9 mouse cellular contexts compared by ENCODE assay signal in the genomic region with DNA sequence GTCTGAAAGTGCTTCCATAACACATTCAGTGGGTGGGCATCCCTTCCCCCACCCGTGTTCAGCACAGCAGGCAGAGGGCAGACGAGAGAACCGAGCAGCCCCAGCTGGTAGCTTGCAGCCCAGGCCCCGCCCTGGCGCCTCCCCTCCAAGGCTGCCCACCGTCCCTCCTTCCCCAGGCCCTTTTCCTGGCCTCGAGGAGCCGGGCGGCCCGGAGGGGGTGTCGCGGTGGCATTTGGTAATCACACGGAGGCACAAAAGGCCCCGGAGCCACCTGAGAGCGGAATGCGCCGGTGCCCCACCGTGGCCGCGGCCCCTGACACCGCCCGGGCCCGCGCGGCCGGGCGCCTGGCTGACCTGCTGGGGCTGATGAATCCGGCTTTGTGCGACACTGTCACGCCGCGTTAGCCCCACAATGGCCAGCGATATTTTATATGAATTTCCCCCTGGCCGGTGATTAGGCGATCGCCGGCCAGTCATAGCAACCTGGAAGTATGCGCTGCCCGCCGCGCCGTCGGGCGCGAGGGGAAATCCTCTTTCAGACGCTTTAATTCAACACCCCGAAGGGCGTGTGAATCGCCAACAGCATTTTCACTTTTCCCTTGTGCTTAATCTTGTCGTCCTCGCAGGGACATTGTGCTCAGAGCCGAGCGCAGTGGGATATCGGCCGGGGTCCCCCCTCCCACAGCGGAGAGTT. TPM values are rescaled to one million over a fixed set of nuclear protein-coding genes. Genes with fewer than 3 reads are reported as not detected.
DNase-seq lines count a peak whose midpoint lies in the region; ATAC-seq lines count a peak whose summit lies in the region.
"Had no signal": no experiment of that assay in that cellular context is flagged by ENCODE, and none has a peak within 500 bp of the region (broad histone marks: within the 10 kb centered on the region; RNA-seq: fewer than 3 reads in every experiment).

No protein-coding gene starts in this region.

- DNase-seq in heart, postnatal 25 days (ENCODE audit: low spot score) = no peak
- DNase-seq in brain, embryonic 18.5 days (ENCODE audit: low read depth, low spot score) = peak; percentile 43
- DNase-seq in kidney, postnatal 36 days = peak; percentile 15 to 49
- peak; percentile 84 for DNase-seq in ovary, postnatal 36 days (ENCODE audit: low spot score)
- no peak for DNase-seq in c-Kit-positive CD71-positive TER-119-positive erythroid progenitor cells, embryonic 14.5 days (ENCODE audit: low spot score)

- peaks cover 3% of the 10 kb centered on the region for H3K9me3 ChIP-seq in heart, embryonic 11.5 days (replicated peaks; ENCODE audit: control insufficient read depth, low read length)
- H3K9me3 ChIP-seq in heart, embryonic 15.5 days (replicated peaks) = no peaks in the 10 kb centered on the region
- H3K9me3 ChIP-seq in lung, embryonic 16.5 days (ENCODE audit: control insufficient read depth, low read length) = 0 out of 2 replicates have a peak, but pooled peaks cover 3% of the 10 kb centered on the region

- intact Hi-C loops in heart, postnatal 25 days (cut with DNase I) = no loop called here

- H3K4me1 ChIP-seq in heart, embryonic 11.5 days (ENCODE audit: control insufficient read depth, insufficient read depth, low read length) = peaks cover 5% of the 10 kb centered on the region; the same call in 1 of the 2 replicates
- H3K4me1 ChIP-seq in heart, embryonic 15.5 days (replicated peaks) = peaks cover 11% of the 10 kb centered on the region
- peaks cover 7% of the 10 kb centered on the region for H3K4me1 ChIP-seq in lung, embryonic 16.5 days (replicated peaks; ENCODE audit: control insufficient read depth, insufficient read depth, low read length)

- H3K4me2 ChIP-seq in heart, embryonic 11.5 days = peak overlapping the region; percentile 97
- peak overlapping the region; percentile 86 for H3K4me2 ChIP-seq in heart, embryonic 15.5 days
- peak overlapping the region; percentile 95 for H3K4me2 ChIP-seq in lung, embryonic 16.5 days (ENCODE audit: low read depth, low read length)

- peak overlapping the region; percentile 63 for H3K4me3 ChIP-seq in heart, embryonic 11.5 days (ENCODE audit: low read depth, low read length)
- H3K4me3 ChIP-seq in heart, embryonic 15.5 days = peak overlapping the region; percentile 54
- peak overlapping the region; percentile 54 for H3K4me3 ChIP-seq in lung, embryonic 16.5 days (ENCODE audit: low read length)

- H3K9ac ChIP-seq in heart, embryonic 11.5 days (ENCODE audit: low read depth, low read length) = peak overlapping the region; percentile 68
- H3K9ac ChIP-seq in heart, embryonic 15.5 days = peak overlapping the region; percentile 46
- peak overlapping the region; percentile 77 for H3K9ac ChIP-seq in lung, embryonic 16.5 days (ENCODE audit: low read length)

- no peak overlapping the region for H3K27ac ChIP-seq in heart, embryonic 11.5 days (ENCODE audit: low read depth, low read length)
- no peak overlapping the region for H3K27ac ChIP-seq in heart, embryonic 15.5 days
- H3K27ac ChIP-seq in lung, embryonic 16.5 days (ENCODE audit: low read length) = no peak overlapping the region

- under 1% methylated on average over 55 of the region's 56 CpGs for WGBS in heart, embryonic 11.5 days (ENCODE audit: insufficient replicate concordance)
- 2% methylated on average over 56 of the region's 56 CpGs for WGBS in heart, embryonic 15.5 days
- under 1% methylated on average over 50 of the region's 56 CpGs for WGBS in lung, embryonic 16.5 days

- ATAC-seq in heart, embryonic 11.5 days (replicated peaks; ENCODE audit: insufficient number of reproducible peaks, low FRiP score, low TSS enrichment) = peak; percentile 58; the same call in 1 of the 2 replicates
- ATAC-seq in heart, embryonic 15.5 days (replicated peaks; ENCODE audit: insufficient number of reproducible peaks, insufficient read depth, low FRiP score, low read depth) = peak; percentile 81
- peak; percentile 86 for ATAC-seq in lung, embryonic 16.5 days (ENCODE audit: low read depth)

- H3K36me3 ChIP-seq in heart, embryonic 11.5 days (ENCODE audit: control insufficient read depth, insufficient read depth, low read length) = no peaks in the 10 kb centered on the region
- no peaks in the 10 kb centered on the region for H3K36me3 ChIP-seq in heart, embryonic 15.5 days
- no peaks in the 10 kb centered on the region for H3K36me3 ChIP-seq in lung, embryonic 16.5 days (ENCODE audit: control insufficient read depth, insufficient read depth, low read length)

- peaks cover 60% of the 10 kb centered on the region for H3K27me3 ChIP-seq in heart, embryonic 11.5 days (ENCODE audit: control insufficient read depth, insufficient read depth, low read length)
- peaks cover 71% of the 10 kb centered on the region for H3K27me3 ChIP-seq in heart, embryonic 15.5 days
- H3K27me3 ChIP-seq in lung, embryonic 16.5 days (ENCODE audit: control insufficient read depth, insufficient read depth, low read depth, low read length) = peaks cover 19% of the 10 kb centered on the region

RNA-seq across cellular contexts. Expression of gene Wnt3a, which starts 26.5 kb away (rescaled TPM):
- polyA plus RNA-seq in heart, embryonic 11.5 days (2014; fragmentation: Nextera tagmentation; extraction: Ambion mirVana) = not detected in 2 replicates
- not detected for total RNA-seq in heart, postnatal 25 days (2021)
- polyA plus RNA-seq in heart, embryonic 15.5 days (2015; fragmentation: Nextera tagmentation; extraction: Ambion mirVana) = not detected in 2 replicates
- polyA plus RNA-seq in lung, embryonic 16.5 days (2015; fragmentation: Nextera tagmentation; extraction: Ambion mirVana) = 0.48 and 0.55 TPM in 2 replicates
- total RNA-seq: MEL had no signal

RNA-seq across cellular contexts. Expression of gene Arf1, which starts 35.9 kb away (rescaled TPM):
- 575 and 646 TPM in 2 replicates for polyA plus RNA-seq in heart, embryonic 11.5 days (2014; fragmentation: Nextera tagmentation; extraction: Ambion mirVana)
- total RNA-seq in heart, postnatal 25 days (2021) = 100 to 1,000 TPM; 252 to 265 TPM
- 528 and 586 TPM in 2 replicates for polyA plus RNA-seq in heart, embryonic 15.5 days (2015; fragmentation: Nextera tagmentation; extraction: Ambion mirVana)
- polyA plus RNA-seq in lung, embryonic 16.5 days (2015; fragmentation: Nextera tagmentation; extraction: Ambion mirVana) = 725 and 739 TPM in 2 replicates

RNA-seq across cellular contexts. Expression of gene Wnt9a, which starts 42.7 kb away (rescaled TPM):
- polyA plus RNA-seq in heart, embryonic 11.5 days (2014; fragmentation: Nextera tagmentation; extraction: Ambion mirVana) = 1.3 and 1.6 TPM in 2 replicates
- 1 to 10 TPM; 5.6 to 6.6 TPM for total RNA-seq in heart, postnatal 25 days (2021)
- 2.3 and 4.2 TPM in 2 replicates for polyA plus RNA-seq in heart, embryonic 15.5 days (2015; fragmentation: Nextera tagmentation; extraction: Ambion mirVana)
- 3.9 and 4.1 TPM in 2 replicates for polyA plus RNA-seq in lung, embryonic 16.5 days (2015; fragmentation: Nextera tagmentation; extraction: Ambion mirVana)
- total RNA-seq: MEL had no signal

RNA-seq across cellular contexts. Expression of gene 2310033P09Rik, which starts 55.9 kb away (rescaled TPM):
- polyA plus RNA-seq in heart, embryonic 11.5 days (2014; fragmentation: Nextera tagmentation; extraction: Ambion mirVana) = 23.7 and 24.5 TPM in 2 replicates
- 1 to 10 TPM; 8.3 to 8.7 TPM for total RNA-seq in heart, postnatal 25 days (2021)
- 17.7 and 18.4 TPM in 2 replicates for polyA plus RNA-seq in heart, embryonic 15.5 days (2015; fragmentation: Nextera tagmentation; extraction: Ambion mirVana)
- 35.2 and 37.0 TPM in 2 replicates for polyA plus RNA-seq in lung, embryonic 16.5 days (2015; fragmentation: Nextera tagmentation; extraction: Ambion mirVana)

Comparison
In these comparisons a context has a peak if more than half of its experiments do, and no peak if none do; other contexts are left out.
1. DNase-seq: peak in brain, embryonic 18.5 days (single experiment), kidney, postnatal 36 days (2 of 2) and ovary, postnatal 36 days (single experiment); none in heart, postnatal 25 days (single experiment) and c-Kit-positive CD71-positive TER-119-positive erythroid progenitor cells, embryonic 14.5 days (single experiment).
2. Peak in every context shown above with its lines, with median percentiles within 50 percentile points of each other: ATAC-seq, H3K4me2 ChIP-seq, H3K4me3 ChIP-seq and H3K9ac ChIP-seq.